Mouse (Mus musculus): Measurements from ENCODE around the gene Tns1.

Tns1 gene

DNA sequence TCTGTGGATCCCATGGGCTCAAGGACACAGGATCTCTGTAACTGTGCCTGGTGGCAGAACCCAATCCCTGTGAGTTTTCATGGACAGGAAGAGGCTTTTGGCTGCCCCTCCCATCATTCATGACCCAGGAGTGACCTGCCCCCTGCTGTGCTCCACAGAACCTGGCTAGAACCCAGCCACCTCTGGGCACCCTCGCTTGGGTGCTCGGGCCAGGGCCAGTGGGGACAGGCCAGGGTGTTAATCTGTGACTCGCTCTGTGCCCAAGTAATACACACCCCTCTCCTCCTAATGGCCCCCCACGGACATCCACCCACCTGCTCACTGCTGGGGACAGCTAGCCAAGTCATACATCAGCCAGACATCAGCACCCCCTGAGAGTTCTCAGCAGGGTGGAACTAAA, 65.9 kb downstream of the Tns1 start:
- DNase-seq (ENCODE audit: low spot score in 2 of 2), result no peak

DNA sequence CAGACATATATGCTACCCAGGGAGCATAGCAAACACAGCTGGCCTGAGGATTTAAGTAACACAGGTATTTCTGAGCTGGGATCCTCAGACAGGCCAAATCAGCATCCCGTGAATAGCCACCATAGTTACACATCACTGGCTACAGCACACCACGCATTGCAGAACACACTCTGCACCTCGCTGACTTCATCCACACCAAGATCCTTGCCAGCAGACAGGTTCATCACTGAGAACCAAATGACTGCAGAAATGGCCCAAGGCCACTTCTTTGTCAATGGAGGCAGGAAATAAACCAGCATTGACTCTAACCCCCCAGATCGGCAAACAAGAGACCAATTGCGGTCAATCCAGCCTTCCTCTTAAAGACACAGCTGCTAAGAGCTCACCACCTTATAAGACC, 66.7 kb downstream of the Tns1 start:
- no peak for DNase-seq (ENCODE audit: low spot score in 2 of 2)

- no peak for DNase-seq (ENCODE audit: low spot score in 2 of 2)
These were observed 68.7 kb downstream of the Tns1 start for GRCm38 (mm10) chr1:74055552-74055951.

- no peak for DNase-seq (ENCODE audit: low spot score in 2 of 2)
These were observed 69.8 kb downstream of the Tns1 start for GRCm38 (mm10) chr1:74054471-74054870.

DNA sequence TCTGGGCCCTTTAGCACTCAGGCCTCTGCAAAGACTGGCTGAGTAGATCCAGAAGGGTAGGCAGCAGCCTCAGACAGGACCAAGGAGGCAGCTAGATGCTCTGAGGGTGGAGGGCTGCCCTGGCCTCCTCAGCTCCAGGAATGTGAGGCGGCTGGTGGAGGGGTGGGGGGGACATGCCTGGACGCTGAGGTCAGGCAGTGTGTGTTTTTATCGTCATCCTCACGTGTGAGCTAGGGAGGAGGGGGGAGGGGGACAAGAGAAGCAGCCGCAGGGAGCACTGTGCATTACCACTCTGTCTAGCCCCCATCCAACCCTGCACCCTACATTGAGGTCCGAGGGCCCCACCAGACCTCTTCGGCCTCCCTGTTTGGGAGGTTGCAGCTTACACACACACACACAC, 70.2 kb downstream of the Tns1 start:
- DNase-seq (ENCODE audit: low spot score in 2 of 2), result no peak

DNA sequence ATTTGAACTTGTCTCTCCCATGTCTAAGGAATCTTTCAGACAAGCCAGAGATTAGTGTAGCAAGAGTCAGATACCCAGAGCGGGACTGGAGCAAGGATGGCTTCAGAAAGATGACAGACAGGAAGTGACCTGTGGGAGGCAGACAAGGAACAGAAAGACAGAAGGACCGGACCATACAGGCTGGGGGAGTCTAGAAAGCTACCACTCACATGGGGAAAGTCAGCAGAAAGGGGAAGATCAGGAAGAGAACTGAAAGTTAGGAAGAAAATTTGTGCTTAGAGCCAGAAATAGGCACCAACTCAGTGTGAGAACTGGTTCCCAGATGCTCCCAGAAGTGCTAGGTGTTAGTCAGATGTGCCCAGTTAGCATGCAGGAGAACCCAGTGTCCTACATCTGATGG, 71.2 kb downstream of the Tns1 start:
- DNase-seq (ENCODE audit: low spot score in 2 of 2), result no peak

- no peak for DNase-seq (ENCODE audit: low spot score in 2 of 2)
These were observed 72.9 kb downstream of the Tns1 start for GRCm38 (mm10) chr1:74051349-74051748.

- no peak for DNase-seq (ENCODE audit: low spot score in 2 of 2)
These were observed 74.8 kb downstream of the Tns1 start for GRCm38 (mm10) chr1:74049430-74049829.

- DNase-seq (ENCODE audit: low spot score in 2 of 2), result no peak
These were observed 76.5 kb downstream of the Tns1 start for GRCm38 (mm10) chr1:74047722-74048121.

GRCm38 (mm10) chr1:74047311-74047710, 76.9 kb downstream of the Tns1 start:
- DNase-seq (ENCODE audit: low spot score in 2 of 2), result no peak

- no peak for DNase-seq (ENCODE audit: low spot score in 2 of 2)
These were observed 79.2 kb downstream of the Tns1 start for GRCm38 (mm10) chr1:74045034-74045433.

DNA sequence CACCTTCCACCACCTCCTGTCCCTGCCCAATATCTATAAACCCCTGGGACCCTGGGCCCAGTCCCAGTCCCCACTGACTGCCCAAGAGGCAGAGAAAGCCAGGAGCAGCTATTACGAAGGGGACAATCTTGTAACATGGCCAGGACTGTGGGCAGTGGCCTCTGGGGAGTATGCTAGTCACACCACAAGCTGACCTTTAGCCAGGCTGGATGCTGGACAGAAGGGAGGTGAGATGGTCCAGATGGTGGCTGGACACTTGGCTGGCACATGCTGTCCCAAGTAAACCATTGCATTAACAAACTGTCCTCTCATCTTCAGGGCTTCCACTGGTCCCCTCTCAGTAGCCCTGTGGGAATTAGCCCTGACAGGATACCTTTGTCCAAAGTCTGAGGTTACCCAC, 79.8 kb downstream of the Tns1 start:
- no peak for DNase-seq (ENCODE audit: low spot score in 2 of 2)

GRCm38 (mm10) chr1:74043584-74044105, 80.6 kb downstream of the Tns1 start:
- no peak for DNase-seq (ENCODE audit: low spot score in 2 of 2)

DNA sequence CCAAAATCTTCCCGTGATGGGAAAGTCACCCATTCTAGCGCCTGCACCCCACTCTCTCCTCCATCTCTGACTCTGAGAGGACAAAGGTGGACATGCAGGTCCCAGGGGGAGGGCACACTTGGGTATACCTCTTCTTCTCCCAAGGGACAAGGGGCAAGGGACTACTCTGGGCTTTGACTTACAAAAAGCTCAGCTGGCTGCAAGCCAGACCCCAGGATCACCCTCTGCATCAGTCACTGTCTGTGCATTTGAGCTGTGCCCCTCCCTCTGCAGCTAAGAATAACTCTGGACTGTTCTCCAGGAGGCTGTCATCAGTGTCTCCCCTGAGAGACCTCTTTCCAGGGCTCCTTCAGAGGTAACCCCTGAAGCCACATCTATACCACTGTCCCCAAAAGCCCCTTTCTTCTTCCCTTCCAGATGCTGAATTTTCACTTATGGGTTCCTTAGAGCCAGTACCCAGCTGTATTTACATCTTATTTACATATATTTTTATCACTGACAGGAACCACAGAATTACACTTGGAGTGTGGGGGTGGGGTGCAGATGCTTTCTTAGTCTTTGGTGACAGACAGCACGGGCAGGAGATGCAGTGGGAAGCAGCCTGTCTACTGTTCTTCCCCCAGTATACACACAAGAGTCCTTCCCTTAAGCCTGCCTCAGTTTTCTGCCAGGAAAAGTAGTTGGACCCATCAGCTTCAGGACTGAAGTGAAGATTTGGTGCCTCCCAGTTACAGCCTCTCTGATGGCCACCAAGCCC, 81.4 kb downstream of the Tns1 start:
- DNase-seq (ENCODE audit: low spot score in 2 of 2), result no peak

DNA sequence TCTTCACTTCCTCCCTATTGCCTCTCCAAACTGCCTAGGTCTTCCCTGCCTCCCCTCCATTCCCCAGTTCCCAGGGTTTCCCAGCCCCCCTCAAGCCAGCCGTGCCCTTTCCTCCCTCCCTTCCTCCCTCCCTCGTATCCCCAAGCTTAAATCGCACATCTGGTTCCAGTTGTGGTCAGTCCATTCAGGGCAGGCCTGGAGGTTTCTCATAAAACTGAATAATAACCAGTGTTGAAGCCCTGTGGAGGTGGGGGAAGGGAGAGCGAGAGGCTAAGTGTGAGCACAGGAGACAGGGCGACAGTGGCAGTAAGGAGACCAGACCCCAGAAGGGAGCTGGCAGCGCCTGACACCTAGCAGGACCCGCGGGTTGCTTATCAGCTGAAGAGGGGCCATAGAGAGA, 82.6 kb downstream of the Tns1 start:
- DNase-seq (ENCODE audit: low spot score in 2 of 2), result no peak

- DNase-seq (ENCODE audit: low spot score in 2 of 2), result no peak
These were observed 83.1 kb downstream of the Tns1 start for GRCm38 (mm10) chr1:74041178-74041577.

- peak in 1 of 2 experiments; percentile 8 for DNase-seq (ENCODE audit: low spot score in 2 of 2)
These were observed 87.5 kb downstream of the Tns1 start for GRCm38 (mm10) chr1:74036560-74037390.

GRCm38 (mm10) chr1:74035912-74036489, 88.2 kb downstream of the Tns1 start:
- no peak for DNase-seq (ENCODE audit: low spot score in 2 of 2)

- no peak for DNase-seq (ENCODE audit: low spot score in 2 of 2)
These were observed 88.8 kb downstream of the Tns1 start for GRCm38 (mm10) chr1:74035487-74035886.

- no peak for DNase-seq (ENCODE audit: low spot score in 2 of 2)
These were observed 89.5 kb downstream of the Tns1 start for GRCm38 (mm10) chr1:74034736-74035135.

GRCm38 (mm10) chr1:74034211-74034610, 90.0 kb downstream of the Tns1 start:
- no peak for DNase-seq (ENCODE audit: low spot score in 2 of 2)

DNA sequence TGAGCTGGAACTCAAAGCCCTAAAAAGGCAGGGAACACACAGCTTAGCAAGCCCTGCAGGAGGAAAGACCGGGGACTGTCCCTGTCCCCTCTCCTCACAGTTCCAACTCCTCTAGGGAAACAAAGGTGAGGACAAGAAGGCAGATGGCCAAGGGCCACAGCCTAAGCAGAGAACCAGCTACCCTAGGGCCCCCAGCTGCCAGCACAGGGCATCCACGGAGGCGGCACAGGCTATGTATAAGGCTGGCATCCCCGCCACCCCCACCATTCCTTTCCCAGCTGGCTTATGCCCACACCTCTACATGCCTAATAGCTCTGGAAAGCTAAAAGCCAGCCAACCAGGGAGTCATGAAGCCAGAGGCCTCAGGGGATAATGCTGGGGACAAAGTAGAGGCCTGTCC, 90.8 kb downstream of the Tns1 start:
- no peak for DNase-seq (ENCODE audit: low spot score in 2 of 2)

GRCm38 (mm10) chr1:74032966-74033365, 91.3 kb downstream of the Tns1 start:
- no peak for DNase-seq (ENCODE audit: low spot score in 2 of 2)
